Mouse (Mus musculus): ENCODE data around the gene Sorl1.
A peak's percentile ranks its signal among the peaks of the same experiment; 100 is the strongest.

Gene Sorl1

DNA sequence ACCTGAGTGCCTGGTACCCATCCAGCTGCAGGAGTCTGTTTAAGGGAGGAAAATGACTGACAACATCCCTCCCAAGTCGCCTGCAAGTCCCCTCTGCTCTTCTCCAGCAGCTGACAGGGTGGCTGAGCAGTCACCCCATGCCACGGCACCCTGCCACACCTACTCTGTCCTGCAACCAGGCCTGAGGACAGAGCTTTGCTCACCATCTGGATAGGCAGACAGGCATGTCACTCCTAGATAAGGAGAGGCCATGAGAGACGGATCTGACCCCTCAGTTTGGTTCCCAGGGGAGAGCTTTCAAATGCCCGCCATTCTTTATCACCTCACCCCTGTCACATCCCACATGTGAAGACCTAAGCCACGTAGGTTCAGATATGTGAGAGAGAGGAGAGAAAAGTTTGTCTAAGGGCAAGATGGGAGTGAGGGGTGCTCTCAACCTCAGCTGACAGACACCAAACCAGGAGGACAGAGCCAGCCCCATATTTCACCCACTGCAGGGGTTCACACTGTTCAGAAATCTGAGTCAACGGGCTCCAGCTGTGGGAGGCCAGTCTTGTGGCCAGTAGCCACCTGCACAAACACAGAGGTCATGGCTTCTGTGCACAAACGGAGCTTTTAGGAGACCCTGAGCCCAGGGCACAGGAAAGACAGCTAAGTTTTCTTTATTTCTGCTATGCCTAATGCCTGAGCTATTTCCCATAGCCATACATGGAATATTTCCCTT is 104.6 kb downstream of the Sorl1 start:
- no peak for DNase-seq (ENCODE audit: low read depth, low spot score)

DNA sequence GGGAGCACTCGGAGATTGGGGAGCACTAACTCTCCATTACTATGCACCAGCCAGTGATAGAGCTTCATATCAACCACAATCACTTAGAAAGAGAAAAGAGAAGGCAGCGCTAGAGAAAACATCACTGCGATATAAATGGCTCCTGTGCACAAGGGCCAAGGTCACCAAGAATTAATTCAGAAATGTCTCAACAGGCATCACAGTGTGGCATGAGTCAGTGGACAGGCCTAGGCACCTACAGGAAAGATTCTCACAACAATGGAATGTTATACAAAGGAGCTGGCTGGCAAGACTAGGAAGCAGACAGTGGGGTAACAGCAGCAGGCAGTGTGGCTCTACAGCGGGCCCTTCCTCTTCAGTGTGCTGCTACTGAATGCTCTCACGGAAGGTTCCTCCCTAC is 115.6 kb downstream of the Sorl1 start:
- DNase-seq (ENCODE audit: low read depth, low spot score): no peak

DNA sequence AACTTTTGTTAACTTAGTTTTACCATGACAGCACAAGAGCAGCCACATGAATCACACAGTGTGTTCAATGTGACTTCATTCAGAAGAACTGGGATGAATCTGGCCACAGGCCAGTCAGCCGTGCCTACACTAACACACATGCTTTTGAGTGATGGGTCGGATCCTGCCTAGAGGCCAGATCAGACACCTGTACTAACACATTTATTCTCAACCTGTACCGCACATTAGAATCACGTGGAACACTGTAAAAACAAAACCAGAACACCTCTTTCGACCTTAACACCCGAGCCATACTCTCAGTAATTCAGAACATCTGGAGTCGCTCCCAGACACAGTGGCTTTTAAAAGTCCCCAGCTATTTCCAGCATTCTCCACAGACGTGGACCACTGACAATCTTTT is 119.0 kb downstream of the Sorl1 start:
- DNase-seq (ENCODE audit: low read depth, low spot score): no peak

DNA sequence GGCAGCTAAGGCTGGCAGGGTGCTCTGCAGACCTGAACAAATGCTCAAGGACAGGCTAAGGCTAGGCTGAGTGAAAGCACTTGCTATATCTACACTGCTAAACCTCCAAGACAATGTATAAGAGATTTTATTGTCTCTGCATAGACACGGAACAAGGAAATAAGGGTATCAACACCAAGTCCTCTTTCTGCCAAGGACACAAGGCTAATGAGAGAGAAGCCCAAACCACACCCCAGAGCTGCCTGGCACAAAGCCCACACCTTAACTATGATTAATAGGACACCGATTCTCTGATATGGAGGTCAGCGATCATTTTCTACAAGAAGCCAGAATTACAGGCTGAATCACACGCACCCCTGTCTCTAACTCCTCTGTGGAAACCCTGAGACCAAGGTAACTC is 120.0 kb downstream of the Sorl1 start:
- no peak for DNase-seq (ENCODE audit: low read depth, low spot score)

DNA sequence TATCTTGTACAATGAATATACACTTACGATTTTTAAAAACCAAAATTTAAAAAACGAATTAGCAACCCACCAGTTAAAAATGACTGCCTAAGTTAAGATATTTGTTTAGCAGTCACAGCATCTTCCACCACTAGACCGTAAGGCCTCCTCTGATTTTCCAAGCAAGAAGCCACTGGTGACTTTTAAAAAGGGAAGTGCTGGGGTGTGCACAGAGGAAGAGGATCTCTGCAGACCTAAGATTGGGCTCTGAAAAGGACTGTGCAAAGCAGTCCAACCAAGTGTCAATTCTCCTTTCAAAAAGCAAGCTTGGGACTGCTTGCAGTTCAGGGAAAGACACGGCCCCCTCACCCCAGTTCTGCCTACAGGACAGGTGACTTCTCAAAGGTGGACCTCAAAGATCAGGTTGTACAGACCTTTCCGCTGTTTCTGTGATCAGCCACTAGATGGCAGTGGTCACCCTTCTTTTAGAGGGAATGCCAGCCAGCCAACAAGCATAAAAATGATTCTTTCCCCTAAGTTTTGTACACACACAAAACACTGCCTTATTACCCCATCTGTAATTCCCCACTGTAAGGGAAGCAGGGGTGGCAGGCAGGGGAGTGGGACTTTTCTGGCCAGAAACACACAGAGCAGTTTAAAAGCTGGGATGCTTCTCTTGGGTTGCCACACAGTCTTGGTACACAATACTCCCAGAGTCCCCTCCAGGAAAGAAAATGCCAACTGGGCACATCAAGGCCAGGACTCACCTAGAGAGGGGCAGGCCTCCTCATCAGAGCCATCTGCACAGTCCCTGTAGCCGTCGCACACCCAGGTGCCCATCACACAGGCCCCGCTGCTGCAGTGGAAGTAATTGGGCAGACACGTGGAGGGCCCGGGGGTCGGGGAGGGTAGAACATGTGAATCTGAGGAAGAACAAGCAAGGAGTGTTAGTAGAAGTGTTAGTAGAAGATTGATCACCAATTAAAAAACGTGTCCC is 124.3 kb downstream of the Sorl1 start:
- DNase-seq (ENCODE audit: low read depth, low spot score): peak; percentile 60

DNA sequence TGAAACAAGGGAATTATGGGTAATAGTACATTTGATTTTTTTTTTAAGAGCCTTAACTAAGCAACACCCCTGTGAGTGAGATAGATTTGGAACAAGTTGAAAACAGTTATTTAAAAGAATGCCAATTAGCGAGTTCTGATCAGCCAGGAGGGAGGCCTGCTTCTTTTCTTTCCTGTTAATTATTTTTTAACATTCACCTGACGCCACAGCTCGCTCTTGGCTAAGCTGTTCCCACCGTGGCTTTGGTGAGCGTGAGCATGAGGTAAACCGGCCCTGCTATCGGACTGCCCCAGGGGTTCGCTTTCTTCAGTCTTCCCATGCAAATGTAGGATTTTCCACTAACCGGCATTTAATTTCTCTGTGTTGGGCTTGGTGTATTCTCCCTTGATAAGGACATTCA is 128.8 kb downstream of the Sorl1 start:
- no peak for DNase-seq (ENCODE audit: low read depth, low spot score)

DNA sequence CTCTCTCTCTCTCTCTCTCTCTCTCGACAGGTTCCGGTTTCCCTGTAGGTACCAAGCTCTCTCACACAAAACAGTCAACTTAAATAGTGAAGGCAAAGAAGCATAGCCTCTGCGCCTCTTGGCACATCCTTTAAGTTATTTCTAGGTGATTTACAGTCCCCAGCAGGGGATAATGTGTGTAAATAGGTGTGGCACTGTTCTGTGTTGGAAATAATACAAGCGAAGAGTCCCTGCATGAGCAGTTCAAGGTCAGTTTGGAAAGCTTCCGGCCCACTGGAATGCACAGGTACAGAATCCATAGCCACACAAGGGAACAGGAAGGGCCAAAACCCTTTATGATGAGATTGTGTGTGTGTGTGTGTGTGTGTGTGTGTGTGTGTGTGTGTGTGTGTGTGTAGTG is 130.3 kb downstream of the Sorl1 start:
- DNase-seq (ENCODE audit: low read depth, low spot score): no peak

DNA sequence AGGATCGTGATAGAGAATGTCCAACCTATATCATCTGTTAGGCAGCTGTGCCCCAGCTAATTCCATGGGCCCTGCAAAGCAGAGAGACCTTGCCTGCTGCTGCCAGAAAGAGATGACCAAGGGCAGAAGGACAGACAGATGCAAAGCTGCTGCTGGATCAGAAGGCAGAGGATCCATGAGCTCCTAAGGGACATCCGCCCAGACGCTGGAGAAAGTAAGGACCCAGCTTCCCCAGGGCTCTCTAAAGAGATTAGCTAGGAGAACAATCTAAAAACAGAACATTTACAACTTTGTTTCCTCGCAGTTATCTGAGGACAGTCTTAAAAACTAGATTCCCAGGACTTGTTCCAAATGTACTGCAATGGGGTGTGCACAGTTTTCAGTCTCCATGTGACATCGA is 131.3 kb downstream of the Sorl1 start:
- DNase-seq (ENCODE audit: low read depth, low spot score): no peak

DNA sequence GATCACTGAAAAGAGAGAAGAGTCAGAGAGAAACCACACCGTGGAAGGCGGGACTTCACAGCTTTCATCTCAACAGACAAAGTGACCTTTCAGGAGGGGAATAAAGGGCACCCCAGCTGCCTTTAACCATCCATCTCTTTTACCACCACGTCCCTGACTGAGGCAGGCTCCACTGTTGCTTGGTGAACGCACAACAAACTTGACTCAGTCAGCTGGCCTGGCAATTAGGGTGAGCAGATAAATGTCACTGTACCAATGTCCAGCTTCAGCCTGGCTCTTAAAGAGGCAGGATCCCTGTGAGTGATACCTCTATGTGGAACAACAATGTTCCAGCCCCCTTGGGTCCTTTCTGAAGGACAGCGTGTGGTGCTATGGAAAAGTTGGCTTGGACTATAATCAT is 138.5 kb downstream of the Sorl1 start:
- no peak for DNase-seq (ENCODE audit: low read depth, low spot score)

DNA sequence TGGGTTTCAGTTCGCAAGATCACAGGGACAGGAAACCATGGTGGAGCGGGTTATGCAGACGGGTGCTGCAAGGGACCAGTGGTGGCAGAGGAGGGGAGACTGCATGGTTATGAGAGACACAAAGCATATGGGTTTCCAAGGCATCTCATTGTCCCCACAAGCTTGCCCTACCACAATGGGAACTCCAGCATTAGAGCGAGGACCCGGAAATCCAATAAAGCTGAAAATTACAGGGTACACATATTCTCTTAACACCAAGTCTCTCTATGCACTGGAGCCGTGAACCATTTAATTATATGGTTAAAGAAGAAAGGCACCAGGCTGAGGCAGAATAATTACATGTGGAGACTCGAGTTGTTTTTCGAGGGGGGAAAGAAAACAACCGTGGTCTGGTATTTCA is 139.0 kb downstream of the Sorl1 start:
- no peak for DNase-seq (ENCODE audit: low read depth, low spot score)

DNA sequence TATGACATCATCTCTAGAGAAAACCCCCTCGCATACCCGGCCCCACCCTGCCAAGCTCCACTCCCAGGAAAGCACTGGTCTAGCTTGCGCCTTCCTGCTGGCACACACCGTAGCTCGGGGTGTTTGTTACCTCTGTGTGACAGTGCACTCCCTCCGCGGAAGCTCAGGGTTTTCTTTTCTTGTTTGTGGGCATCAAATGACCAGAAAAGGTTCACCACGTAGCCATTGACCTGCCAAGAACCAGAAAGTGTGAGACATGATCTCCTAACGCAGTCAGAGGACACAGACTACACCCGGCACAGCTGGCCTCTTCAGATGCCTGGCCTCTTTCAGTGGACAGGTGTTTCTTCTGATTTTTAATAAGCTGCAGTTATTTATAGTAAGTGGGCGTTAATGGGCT is 139.8 kb downstream of the Sorl1 start:
- DNase-seq (ENCODE audit: low read depth, low spot score): no peak

DNA sequence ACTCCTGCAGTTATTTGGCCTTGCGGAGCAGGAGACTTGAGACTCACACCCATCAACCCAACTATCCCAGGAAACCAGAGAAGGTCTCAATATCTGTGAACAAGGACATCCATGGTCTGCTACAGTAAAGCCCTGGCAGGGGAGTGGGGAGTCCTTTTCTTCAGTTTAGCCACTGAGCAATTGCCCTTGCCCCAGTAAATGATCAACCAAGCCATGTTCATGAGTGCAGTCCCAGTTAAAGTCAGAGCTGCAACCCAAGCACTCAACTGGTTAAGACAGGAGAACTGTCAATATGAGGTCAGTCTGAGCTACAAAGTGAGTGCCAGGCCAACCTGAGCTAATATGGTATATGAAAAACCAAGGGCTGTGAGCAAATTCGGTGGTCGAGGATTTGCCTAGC is 140.8 kb downstream of the Sorl1 start:
- no peak for DNase-seq (ENCODE audit: low read depth, low spot score)

DNA sequence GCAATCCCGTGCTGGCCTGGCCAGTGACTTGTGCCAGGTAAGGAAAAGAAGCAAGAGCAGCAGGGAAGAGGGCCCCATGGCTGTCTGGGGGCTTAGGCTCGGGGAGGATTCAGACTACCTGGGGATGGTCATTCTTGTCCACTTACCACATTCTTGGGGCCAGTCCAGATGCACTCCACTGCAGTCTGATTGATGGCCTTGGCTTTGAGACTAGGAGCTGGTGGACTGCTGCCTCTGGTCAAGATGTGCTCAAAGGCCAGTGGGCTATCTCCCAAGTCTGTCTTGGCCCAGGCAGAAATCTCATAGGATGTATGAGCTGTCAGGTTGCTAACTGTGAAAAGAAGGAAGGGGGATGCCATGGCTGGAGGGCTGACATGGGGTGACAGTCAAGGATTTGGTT is 141.3 kb downstream of the Sorl1 start:
- DNase-seq (ENCODE audit: low read depth, low spot score): no peak

DNA sequence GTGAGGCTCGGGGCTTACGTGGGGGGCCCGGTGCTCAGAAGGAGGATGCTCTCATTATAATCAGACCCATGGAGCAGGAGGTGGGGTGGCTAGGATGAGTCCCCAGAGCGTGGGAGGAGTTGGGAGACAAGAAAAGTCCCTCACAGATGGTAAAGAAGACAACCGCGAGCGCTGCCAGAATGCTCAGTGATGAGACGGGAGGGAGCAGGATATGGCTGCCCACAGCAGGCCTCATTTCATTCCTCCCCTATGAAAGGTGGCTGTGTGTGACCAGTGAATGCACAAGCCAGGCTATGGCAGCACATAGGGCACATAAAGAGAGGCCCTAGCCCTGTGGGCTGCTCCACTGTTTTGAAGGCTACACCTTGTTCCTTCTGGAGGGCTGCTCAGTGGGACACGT is 142.1 kb downstream of the Sorl1 start:
- DNase-seq (ENCODE audit: low read depth, low spot score): no peak

DNA sequence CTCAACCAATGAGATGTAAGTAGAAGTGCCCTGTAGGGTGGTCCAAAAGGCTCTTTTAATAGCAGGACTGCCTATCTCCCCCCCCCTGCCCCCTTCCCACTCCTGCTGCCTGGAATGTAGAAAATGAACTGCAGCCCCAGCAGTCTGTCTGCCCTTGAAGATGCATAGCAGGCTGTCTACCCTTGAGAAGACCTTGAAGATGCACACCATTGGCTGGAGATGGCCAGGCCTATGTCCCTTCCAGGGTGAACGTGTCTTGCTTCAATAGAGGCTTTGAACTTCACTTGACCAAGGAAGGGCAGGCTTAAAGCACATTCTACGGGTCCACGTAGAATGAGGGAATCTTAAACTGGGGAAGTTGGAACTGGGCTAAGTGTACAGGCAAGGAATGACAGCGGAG is 142.8 kb downstream of the Sorl1 start:
- DNase-seq (ENCODE audit: low read depth, low spot score): no peak

DNA sequence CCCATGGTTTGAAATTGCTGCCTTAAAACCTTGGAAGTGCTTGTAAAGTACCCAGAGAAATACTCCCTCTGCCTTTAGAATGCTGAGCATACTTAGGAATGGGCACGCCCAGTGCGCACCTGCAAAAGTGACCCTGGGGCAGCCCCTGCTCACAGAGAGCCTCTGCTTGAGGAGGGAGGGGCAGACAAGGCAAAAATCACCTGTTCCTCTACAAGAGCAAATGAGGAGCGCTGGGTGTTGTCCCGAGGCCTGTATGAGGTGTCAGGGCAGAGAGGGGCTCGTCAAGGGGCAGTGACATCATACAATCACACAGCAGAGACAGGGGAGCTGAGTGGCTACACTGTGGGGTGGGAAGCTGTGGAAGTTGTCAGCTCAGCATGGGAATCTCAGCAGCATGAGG is 143.3 kb downstream of the Sorl1 start:
- no peak for DNase-seq (ENCODE audit: low read depth, low spot score)

DNA sequence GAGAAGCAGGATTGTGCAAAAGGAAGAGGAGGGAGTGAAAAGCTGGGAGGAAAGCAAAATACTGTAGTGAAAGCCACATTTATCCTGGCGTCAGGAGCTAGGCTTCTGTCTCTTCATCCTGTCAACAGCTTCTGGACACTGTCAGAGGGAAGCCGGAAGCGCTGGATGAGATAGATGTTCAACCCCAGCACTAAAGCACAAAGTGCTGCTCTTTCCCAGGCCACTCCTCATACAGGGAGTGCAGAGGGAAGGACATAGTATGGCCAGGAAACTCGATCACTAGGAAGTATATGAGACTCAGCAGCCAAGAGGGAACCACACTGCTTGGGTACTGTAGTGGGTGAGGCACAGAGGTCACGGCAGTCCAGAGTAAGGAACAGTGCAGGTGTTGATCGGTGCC is 145.7 kb downstream of the Sorl1 start:
- no peak for DNase-seq (ENCODE audit: low read depth, low spot score)

DNA sequence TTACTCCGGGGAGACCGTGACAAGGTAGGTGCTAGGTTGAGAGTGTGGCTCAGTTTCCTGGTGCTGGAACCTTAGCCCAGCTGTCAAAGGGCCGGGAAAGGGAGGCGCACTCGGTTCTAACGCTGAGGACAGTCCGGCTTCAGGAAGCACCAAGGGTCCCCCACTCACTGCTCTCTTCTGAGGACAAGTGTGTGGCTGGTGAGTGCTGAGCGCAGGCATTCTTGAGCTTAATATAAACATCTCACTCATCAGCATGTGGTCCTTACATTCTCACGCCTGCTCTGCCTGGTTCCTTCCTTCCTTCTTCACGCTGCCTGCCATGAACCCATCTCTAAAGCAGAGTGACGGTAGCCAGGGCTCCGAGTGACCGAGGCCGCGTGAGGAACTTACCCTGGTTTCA is 148.1 kb downstream of the Sorl1 start:
- DNase-seq (ENCODE audit: low read depth, low spot score): no peak

DNA sequence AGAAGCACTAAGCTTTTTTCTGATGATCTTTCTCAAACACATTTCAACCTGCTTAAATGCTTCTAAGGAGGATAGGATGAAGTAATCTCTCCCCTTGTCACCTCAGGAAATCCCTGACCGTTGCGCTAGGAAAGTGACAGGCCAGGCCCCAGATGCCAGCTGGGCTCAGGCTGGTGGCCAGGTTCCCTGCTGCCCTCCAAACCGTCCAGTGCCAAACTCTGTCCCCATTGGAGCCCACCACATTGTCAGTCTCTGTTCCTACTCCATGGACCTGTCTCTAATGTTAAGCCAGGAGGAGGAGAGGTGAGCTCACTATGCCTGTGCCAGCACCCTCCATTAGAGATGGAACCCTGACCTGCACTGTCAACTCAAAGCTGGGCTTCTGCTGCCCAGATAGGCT is 149.4 kb downstream of the Sorl1 start:
- DNase-seq (ENCODE audit: low read depth, low spot score): no peak

DNA sequence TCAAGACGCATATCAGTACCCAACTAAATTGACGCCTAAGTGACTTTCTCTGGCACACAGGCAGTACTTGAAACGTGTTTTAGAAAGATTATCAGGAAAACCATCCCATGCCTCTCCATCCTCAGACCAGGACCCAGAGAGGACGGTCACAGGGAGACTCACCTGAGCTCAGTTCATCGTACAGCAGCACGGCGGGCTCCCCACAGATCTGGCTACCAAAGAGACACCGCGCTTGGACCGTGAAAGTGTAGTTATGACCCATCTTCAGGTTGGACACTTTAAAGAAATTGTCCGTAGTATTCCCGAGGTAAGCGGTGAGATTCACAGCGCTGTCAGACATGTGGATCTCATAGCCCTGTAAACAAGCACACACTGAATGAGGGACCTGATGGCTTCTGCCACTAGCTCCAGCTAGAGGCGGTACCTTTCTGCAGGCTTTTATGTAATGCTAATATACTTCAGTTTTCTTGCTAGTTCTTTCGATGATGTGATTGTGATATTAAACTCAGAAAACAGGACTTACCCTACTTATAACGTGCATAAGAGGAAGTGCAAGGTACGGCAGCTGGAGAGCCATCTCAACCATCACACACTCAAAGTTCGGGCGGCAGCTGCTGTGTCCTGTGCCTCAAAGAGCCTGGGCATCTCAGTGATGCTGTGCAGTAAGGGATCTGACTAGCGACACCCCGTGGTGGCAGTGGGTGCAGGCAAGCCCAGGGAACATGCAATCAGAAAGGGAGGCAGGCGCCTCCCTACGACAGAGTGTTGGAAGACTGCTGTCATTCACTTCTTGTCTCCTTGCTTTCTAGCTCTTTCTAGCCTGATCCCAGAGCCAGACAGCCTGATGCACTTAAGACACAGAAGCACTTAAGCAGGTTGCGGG is 150.1 kb downstream of the Sorl1 start:
- DNase-seq (ENCODE audit: low read depth, low spot score): peak; percentile 56

DNA sequence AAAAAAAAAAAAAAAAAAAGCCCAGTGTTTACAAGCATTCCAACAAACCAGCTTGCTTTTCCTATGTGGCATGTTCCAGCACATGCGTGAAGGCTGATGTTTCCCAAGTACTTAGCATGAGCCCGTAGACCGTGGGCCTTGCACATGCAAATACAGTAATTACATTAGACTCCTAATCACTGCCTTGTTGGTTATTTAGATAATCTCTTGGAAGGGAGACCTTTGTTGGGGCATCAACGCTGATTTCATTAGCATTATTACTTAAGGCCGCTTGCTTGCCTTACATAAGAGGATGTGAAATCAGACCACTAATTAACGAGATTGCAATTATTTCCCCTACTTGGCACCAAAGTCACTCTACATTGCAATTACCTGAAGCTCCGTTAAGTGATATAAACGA is 154.1 kb downstream of the Sorl1 start:
- DNase-seq (ENCODE audit: low read depth, low spot score): no peak

Measured in forelimb bud, embryonic 11.5 days (tissue).